Mouse (Mus musculus) embryonic stem cell, embryonic (primary cell): ENCODE results near the gene Slc27a4.

Source experiments
- CTCF ChIA-PET, 4 experiments: fragments of 300-600 bp in 2 of 4; fragments of 350-600 bp in 2 of 4; sonication (Branson Sonifier 250); formaldehyde crosslinking; loops; one replicate each; lab custom pipeline; 2022; ENCODE audit warnings: inconsistent platforms in 2 of 4; lab: Charles Lee
- POLR2A ChIA-PET, 4 experiments: fragments of 300-600 bp in 2 of 4; fragments of 350-600 bp in 2 of 4; sonication (Branson Sonifier 250); formaldehyde crosslinking; loops; one replicate each; lab custom pipeline; 2022; ENCODE audit warnings: antibody characterized with exemption in 4 of 4, inconsistent platforms in 1 of 4; lab: Charles Lee

Slc27a4 gene

GRCm38 (mm10) chr2:29802827-29803201 is 380 bp downstream of the Slc27a4 start:
- ChIA-PET CTCF (interaction anchor here (0.5 to 2.6 kb wide), 25 partner anchors 11 to 191 kb away, joined by 3 to 18 read pairs (median 3); partner anchors contain the start of genes Urm1 (in 2 of the 4) and Cercam (in 1 of the 4)), POLR2A (interaction anchor here (0.5 to 6.7 kb wide), 76 partner anchors 8 to 1244 kb away, joined by 3 to 70 read pairs (median 5); partner anchors contain the start of genes Coq4 (in 3 of the 4), Trub2 (in 3 of the 4), Urm1 (in 2 of the 4) and Cercam (in 1 of the 4))

GRCm38 (mm10) chr2:29803400-29803831 is 982 bp downstream of the Slc27a4 start:
- ChIA-PET CTCF (interaction anchor here (0.5 to 2.6 kb wide), 16 partner anchors 8 to 177 kb away, joined by 3 to 18 read pairs (median 3); partner anchors contain the start of genes Urm1 (in 2 of the 4) and Trub2 (in 1 of the 4)), POLR2A (interaction anchor here (0.5 to 6.7 kb wide), 43 partner anchors 9 to 259 kb away, joined by 3 to 70 read pairs (median 6); partner anchors contain the start of genes Coq4 (in 2 of the 4), Trub2 (in 2 of the 4), Cercam (in 1 of the 4) and Urm1 (in 1 of the 4))

DNA sequence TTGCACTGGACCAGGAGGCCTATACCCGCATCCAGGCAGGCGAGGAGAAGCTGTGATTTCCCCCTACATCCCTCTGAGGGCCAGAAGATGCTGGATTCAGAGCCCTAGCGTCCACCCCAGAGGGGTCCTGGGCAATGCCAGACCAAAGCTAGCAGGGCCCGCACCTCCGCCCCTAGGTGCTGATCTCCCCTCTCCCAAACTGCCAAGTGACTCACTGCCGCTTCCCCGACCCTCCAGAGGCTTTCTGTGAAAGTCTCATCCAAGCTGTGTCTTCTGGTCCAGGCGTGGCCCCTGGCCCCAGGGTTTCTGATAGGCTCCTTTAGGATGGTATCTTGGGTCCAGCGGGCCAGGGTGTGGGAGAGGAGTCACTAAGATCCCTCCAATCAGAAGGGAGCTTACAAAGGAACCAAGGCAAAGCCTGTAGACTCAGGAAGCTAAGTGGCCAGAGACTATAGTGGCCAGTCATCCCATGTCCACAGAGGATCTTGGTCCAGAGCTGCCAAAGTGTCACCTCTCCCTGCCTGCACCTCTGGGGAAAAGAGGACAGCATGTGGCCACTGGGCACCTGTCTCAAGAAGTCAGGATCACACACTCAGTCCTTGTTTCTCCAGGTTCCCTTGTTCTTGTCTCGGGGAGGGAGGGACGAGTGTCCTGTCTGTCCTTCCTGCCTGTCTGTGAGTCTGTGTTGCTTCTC is 13.4 kb downstream of the Slc27a4 start:
- ChIA-PET POLR2A (interaction anchor here in 3 of 4 experiments (0.7 to 2.9 kb wide), 11 partner anchors 9 to 247 kb away, joined by 3 to 15 read pairs (median 4); no protein-coding TSS in a partner anchor), CTCF (interaction anchor here in 3 of 4 experiments (0.6 to 6.5 kb wide), 7 partner anchors 13 to 51 kb away, joined by 3 to 79 read pairs (median 14); partner anchors contain the start of gene Slc27a4 (in 1 of the 3))

DNA sequence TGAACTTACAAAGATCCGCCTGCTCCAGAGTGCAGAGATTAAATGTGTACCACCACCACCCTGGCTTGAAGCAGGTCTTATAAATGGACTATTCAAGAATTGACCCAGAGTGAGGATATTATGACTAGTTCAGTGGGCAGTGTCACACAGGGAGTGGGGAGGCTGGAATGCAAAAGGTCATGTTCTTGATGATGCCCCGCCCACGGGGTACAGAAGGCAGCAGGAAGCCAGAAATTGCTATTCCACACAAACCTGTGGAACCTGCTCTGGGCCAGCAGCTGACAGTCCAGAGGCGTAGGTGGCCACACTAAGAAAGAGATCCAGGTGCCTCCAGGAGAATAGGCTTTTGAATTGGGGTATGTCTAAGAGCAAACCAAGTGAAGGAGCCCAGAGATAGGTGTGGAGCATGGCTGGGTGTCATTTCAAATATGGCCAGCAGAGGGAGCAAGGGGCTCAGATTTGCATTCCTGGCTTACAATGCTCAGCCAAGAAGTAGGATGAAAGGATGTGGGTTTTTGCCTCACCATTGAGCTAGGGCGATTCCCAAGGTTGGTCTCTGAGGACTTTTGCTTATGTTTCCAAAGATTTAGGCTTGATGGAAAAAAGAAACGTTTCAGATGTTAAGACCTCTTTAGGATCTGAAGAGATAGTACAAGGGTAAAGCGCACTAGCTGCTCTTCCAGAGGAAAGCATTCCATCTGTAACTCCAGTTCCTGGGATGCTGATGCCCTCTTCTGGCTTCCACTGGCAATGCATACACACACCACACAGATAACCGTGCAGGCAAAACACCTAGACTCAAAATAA is 15.2 kb downstream of the Slc27a4 start:
- POLR2A ChIA-PET = interaction anchor here (0.6 to 7.7 kb wide), 45 partner anchors 9 to 721 kb away, joined by 3 to 97 read pairs (median 4); partner anchors contain the start of genes Slc27a4 (in 4 of the 4), Coq4 (in 1 of the 4) and Rapgef1 (in 1 of the 4)
- CTCF ChIA-PET = interaction anchor here (0.5 to 6.5 kb wide), 64 partner anchors 9 to 1310 kb away, joined by 3 to 79 read pairs (median 5); partner anchors contain the start of genes Cercam (in 3 of the 4), Slc27a4 (in 2 of the 4), Coq4 (in 1 of the 4) and Pkn3 (in 1 of the 4)

DNA sequence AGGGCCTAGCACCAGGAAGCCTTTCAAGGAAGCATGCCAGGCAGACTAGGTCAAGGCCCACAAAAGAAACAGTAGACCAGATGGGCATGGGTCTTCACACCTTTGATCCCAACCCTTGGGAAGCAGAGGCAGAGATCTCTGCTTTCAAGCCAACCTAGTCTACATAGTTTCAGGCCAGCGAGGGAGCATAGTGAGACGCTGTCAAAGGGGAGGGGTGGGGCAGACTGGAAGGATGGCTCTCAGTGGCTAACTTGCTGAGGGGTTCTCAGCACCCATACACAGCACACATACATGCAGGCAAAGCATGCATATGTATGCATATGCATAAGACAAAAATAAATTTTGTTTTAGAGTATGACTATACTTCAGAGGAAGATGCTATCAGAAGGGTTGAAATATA is 16.9 kb downstream of the Slc27a4 start:
- CTCF ChIA-PET = interaction anchor here in 3 of 4 experiments (0.7 to 6.5 kb wide), 11 partner anchors 15 to 201 kb away, joined by 3 to 79 read pairs (median 7); partner anchors contain the start of genes Rapgef1 (in 1 of the 3) and Slc27a4 (in 1 of the 3)
- POLR2A ChIA-PET = interaction anchor here (0.7 to 7.7 kb wide), 32 partner anchors 8 to 336 kb away, joined by 3 to 97 read pairs (median 6); partner anchors contain the start of gene Slc27a4 (in 1 of the 4)

DNA sequence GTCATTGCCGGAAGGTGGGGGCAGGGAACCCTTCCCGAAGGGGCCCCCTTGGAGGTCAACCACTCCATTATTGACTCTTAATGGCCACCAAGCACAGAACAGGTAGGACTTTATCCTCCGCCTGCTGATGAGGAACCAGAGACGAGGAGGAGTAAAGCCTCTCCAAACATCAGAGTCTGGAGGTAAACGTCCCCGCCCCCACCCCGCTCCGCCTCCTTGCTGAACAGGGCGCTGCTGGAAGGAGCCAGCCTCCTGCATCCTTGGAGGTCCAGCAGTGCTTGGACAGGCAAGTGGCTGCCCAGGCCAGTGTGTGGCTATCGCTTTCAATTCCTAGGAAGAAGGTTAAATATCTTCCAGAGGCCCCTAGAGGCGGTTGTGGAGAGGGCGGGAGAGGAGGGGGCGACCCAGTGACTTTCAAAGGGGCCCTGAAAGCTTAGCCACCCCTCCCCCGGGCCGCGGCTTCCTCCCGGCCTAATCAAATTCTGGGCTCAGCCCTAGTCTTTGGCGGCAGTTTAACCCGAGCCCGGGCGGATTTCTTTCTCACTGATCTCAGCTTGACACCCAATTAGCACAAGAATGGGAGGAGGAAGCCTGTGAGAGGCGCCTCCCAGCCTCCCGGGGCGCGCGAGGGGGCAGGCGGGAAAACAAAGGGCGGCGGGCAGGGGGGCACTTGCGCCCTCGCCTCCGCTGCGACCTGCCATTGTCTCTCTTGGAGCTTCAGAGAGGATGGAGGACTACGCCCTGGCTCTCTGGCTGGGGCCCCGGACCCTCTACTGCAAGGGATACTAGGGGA is 17.8 kb downstream of the Slc27a4 start, which contains the start of gene Urm1:
TSS of gene Urm1 (plus strand) at position 51 of the 793 bp plus-strand sequence.
- POLR2A ChIA-PET = interaction anchor here (0.6 to 7.7 kb wide), 87 partner anchors 10 to 1939 kb away, joined by 3 to 97 read pairs (median 4); partner anchors contain the start of genes Cercam (in 3 of the 4), Slc27a4 (in 3 of the 4), Coq4 (in 2 of the 4) and Gm13420 (in 1 of the 4)
- CTCF ChIA-PET = interaction anchor here (0.5 to 6.5 kb wide), 30 partner anchors 14 to 339 kb away, joined by 3 to 79 read pairs (median 4); partner anchors contain the start of genes Slc27a4 (in 2 of the 4), Cercam (in 1 of the 4) and Coq4 (in 1 of the 4)

- CTCF ChIA-PET = interaction anchor here in 2 of 4 experiments (0.8 to 2.7 kb wide), 7 partner anchors 9 to 64 kb away, joined by 3 to 8 read pairs (median 5); partner anchors contain the start of genes Cercam (in 1 of the 2) and Slc27a4 (in 1 of the 2)
- POLR2A ChIA-PET = interaction anchor here (0.6 to 3.6 kb wide), 40 partner anchors 8 to 761 kb away, joined by 3 to 25 read pairs (median 4); partner anchors contain the start of genes Slc27a4 (in 2 of the 4), Coq4 (in 1 of the 4), Odf2 (in 1 of the 4) and Zdhhc12 (in 1 of the 4)
Measured at GRCm38 (mm10) chr2:29826318-29826925, 24.0 kb downstream of the Slc27a4 start.

GRCm38 (mm10) chr2:29826926-29827708 is 24.7 kb downstream of the Slc27a4 start:
- POLR2A ChIA-PET = interaction anchor here (0.5 to 3.7 kb wide), 69 partner anchors 8 to 1477 kb away, joined by 3 to 25 read pairs (median 4); partner anchors contain the start of genes Slc27a4 (in 2 of the 4), 1700007K13Rik (in 1 of the 4), Coq4 (in 1 of the 4) and Odf2 (in 1 of the 4)

GRCm38 (mm10) chr2:29827709-29828024 is 25.2 kb downstream of the Slc27a4 start:
- ChIA-PET CTCF (interaction anchor here (0.5 to 2.7 kb wide), 17 partner anchors 8 to 1205 kb away, joined by 3 to 8 read pairs (median 4); partner anchors contain the start of gene Slc27a4 (in 1 of the 4)), POLR2A (interaction anchor here (0.5 to 3.7 kb wide), 61 partner anchors 8 to 1477 kb away, joined by 3 to 25 read pairs (median 4); partner anchors contain the start of genes Slc27a4 (in 2 of the 4), 1700007K13Rik (in 1 of the 4), Odf2 (in 1 of the 4) and Zer1 (in 1 of the 4))

More at GRCm38 (mm10) chr2:29826926-29827708, 24.7 kb downstream of the Slc27a4 start:
- CTCF ChIA-PET = interaction anchor here (0.5 to 2.7 kb wide), 19 partner anchors 8 to 1204 kb away, joined by 3 to 8 read pairs (median 3); partner anchors contain the start of genes Cercam (in 1 of the 4) and Slc27a4 (in 1 of the 4)

DNA sequence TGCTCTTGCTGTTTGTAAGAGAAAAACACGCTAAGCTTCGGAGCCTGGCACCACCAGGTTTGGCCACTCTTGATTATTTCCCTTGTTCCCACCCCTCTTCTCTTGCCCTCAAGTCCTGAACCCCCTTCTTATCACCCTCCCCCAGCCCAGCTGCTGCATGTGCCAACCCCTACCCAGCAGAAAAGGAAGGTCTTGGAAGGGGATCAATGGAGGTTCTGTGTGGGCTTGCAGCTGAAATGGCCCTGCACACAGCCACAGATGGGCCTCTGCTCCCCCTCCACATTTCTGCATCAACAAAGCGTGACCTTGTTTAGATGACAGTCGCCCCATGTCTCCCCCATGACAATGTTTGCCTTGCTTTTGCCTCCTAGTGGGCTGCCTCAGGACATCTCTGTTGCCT is 28.7 kb downstream of the Slc27a4 start:
- ChIA-PET CTCF (interaction anchor here in 1 of 4 experiments (3.7 kb wide), 1 partner anchor 28 kb away, joined by 13 read pairs; no protein-coding TSS in a partner anchor), POLR2A (interaction anchor here in 2 of 4 experiments (2.3 to 7.9 kb wide), 3 partner anchors 11 to 24 kb away, joined by 6 to 76 read pairs (median 20); partner anchors contain the start of gene Urm1 (in 2 of the 2))

GRCm38 (mm10) chr2:29833796-29834195 is 31.4 kb downstream of the Slc27a4 start:
- POLR2A ChIA-PET = interaction anchor here (0.6 to 7.9 kb wide), 38 partner anchors 10 to 601 kb away, joined by 3 to 97 read pairs (median 4); partner anchors contain the start of genes Urm1 (in 3 of the 4), Trub2 (in 2 of the 4), Odf2 (in 1 of the 4) and Slc27a4 (in 1 of the 4)

DNA sequence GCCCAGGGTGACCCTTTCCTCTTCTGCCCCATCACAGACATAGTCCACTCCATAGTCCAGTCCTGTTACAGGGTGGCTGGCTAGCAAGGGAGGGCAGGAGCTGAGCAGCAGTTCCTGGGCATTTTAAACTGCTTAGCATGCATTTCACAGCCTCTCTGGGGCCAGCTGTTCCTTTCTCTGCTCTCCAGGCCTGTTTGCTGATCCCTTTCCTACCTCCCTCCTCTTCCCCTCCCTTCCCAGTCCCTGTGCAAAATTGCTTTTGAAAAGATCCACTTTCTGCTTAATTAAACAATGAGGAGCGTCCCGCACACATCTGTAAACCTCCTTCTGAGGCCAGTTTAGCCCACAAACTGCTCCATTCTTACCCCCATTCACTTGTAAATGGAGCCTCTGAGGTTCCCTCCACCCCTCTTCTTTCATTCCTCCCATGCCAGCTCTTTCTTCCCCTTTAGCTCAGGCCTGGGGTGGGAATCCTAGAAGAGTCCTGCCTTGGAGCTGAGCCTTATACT is 33.0 kb downstream of the Slc27a4 start:
- ChIA-PET CTCF (interaction anchor here (0.5 to 4.2 kb wide), 22 partner anchors 8 to 368 kb away, joined by 3 to 31 read pairs (median 4); partner anchors contain the start of genes Cercam (in 2 of the 4) and Urm1 (in 1 of the 4)), POLR2A (interaction anchor here (0.6 to 7.9 kb wide), 48 partner anchors 8 to 316 kb away, joined by 3 to 97 read pairs (median 4); partner anchors contain the start of genes Urm1 (in 3 of the 4), Odf2 (in 2 of the 4), Cercam (in 1 of the 4) and Coq4 (in 1 of the 4))

More at GRCm38 (mm10) chr2:29833796-29834195, 31.4 kb downstream of the Slc27a4 start:
- CTCF ChIA-PET = interaction anchor here (0.6 to 4.2 kb wide), 19 partner anchors 9 to 454 kb away, joined by 3 to 31 read pairs (median 4); partner anchors contain the start of genes Cercam (in 1 of the 4), Slc27a4 (in 1 of the 4) and Urm1 (in 1 of the 4)

- CTCF ChIA-PET = interaction anchor here in 3 of 4 experiments (0.5 to 2.8 kb wide), 5 partner anchors 19 to 460 kb away, joined by 3 to 10 read pairs (median 4); no protein-coding TSS in a partner anchor
- POLR2A ChIA-PET = interaction anchor here in 3 of 4 experiments (0.6 to 3.5 kb wide), 12 partner anchors 10 to 104 kb away, joined by 3 to 15 read pairs (median 4); partner anchors contain the start of genes Odf2 (in 1 of the 3) and Urm1 (in 1 of the 3)
Measured at GRCm38 (mm10) chr2:29839460-29839859, 37.0 kb downstream of the Slc27a4 start.
